Mouse (Mus musculus) midbrain, postnatal 0 days (tissue): Measurements from ENCODE around the gene Rec114. TPM values are rescaled to one million over a fixed set of nuclear protein-coding genes. Genes with fewer than 3 reads are reported as not detected.

ENCODE experiments used
- ATAC-seq: fragments of 200-750 bp; cut with Nextera tagmentation; 2 replicates; pipeline ENCODE4 v1.8.0; 2017; ENCODE audit warnings: moderate number of reproducible peaks, mild to moderate bottlenecking, moderate TSS enrichment, moderate library complexity; ENCODE audit not compliant: low FRiP score
- DNase-seq: peaks from one replicate; pipeline ENCODE4 v3.0.0-alpha.2; 2015; ENCODE audit warnings: low spot score
- H3K27ac ChIP-seq: fragments of 300-500 bp; sonication (generic); 2 replicates; pipeline ENCODE4 v1.5.1; 2014; ENCODE audit warnings: low read depth, mild to moderate bottlenecking, low read length, mixed read lengths
- H3K27me3 ChIP-seq: fragments of 300-500 bp; sonication (generic); 2 replicates; pipeline ENCODE4 v1.6.1; 2014; ENCODE audit warnings: low read length, control low read depth, mixed read lengths; ENCODE audit not compliant: insufficient read depth
- H3K36me3 ChIP-seq: fragments of 300-500 bp; sonication (generic); 2 replicates; pipeline ENCODE4 v1.6.1; 2014; ENCODE audit warnings: low read length, control low read depth, mixed read lengths; ENCODE audit not compliant: insufficient read depth
- H3K4me1 ChIP-seq: fragments of 300-500 bp; sonication (generic); 2 replicates; pipeline ENCODE4 v1.6.1; 2014; ENCODE audit warnings: mild to moderate bottlenecking, control low read depth, antibody characterized with exemption, low read length, mixed read lengths; ENCODE audit not compliant: insufficient read depth
- H3K4me2 ChIP-seq: fragments of 300-500 bp; sonication (generic); 2 replicates; pipeline ENCODE4 v1.6.1; 2014; ENCODE audit warnings: low read depth, mild to moderate bottlenecking, low read length, mixed read lengths; ENCODE audit not compliant: poor library complexity, severe bottlenecking
- H3K4me3 ChIP-seq: fragments of 300-500 bp; sonication (generic); 2 replicates; pipeline ENCODE4 v1.5.1; 2014; ENCODE audit warnings: low read depth, mild to moderate bottlenecking, low read length, moderate library complexity
- H3K9ac ChIP-seq: fragments of 300-500 bp; sonication (generic); replicated peaks from 2 replicates; pipeline ENCODE4 v1.6.1; 2014; ENCODE audit warnings: mild to moderate bottlenecking, low read length, moderate library complexity, mixed read lengths; ENCODE audit not compliant: poor library complexity, severe bottlenecking
- H3K9me3 ChIP-seq: fragments of 300-500 bp; sonication (generic); 2 replicates; pipeline ENCODE4 v1.6.1; 2016; ENCODE audit warnings: low read length, control low read depth
- CTCF ChIP-seq: IDR thresholded peaks from 2 replicates; pipeline ENCODE4 v1.5.1; 2016; ENCODE audit warnings: antibody characterized with exemption, mild to moderate bottlenecking
- WGBS: fragments of 180-500 bp; shearing (Covaris S2); extraction: QIAGEN DNeasy Blood & Tissue Kit; methylation state at CpG from one replicate; pipeline ENCODE4 v1.1.7; 2014; 5-methylcytosine and 5-hydroxymethylcytosine counted together
- polyA plus RNA-seq: library from polyadenylated mRNA; unstranded; fragments of >200 nt; fragmentation: Nextera tagmentation; extraction: Ambion mirVana; gene quantifications from 2 replicates; pipeline ENCODE4 v1.2.1, GENCODE M21; 2015
- total RNA-seq: library from RNA; depleted of rRNA; stranded (reverse); fragments of >200 nt; gene quantifications from 2 replicates; pipeline ENCODE4 v1.2.3, GENCODE M21; 2014

Gene Rec114
- total and polyA plus RNA-seq, 2 experiments from 2014 or later: 0.16 to 1.9 TPM

- ATAC-seq (no peak), DNase-seq (no peak)
- no peak overlapping the region for H3K27ac ChIP-seq
- H3K36me3 ChIP-seq: peaks cover 7% of the 10 kb centered on the region
- H3K27me3 ChIP-seq: no peaks in the 10 kb centered on the region
- H3K4me1 ChIP-seq: no peaks in the 10 kb centered on the region
- H3K4me3 ChIP-seq: no peak overlapping the region
- H3K9ac ChIP-seq: no peak overlapping the region
- WGBS: 79% methylated on average over 9 of the region's 9 CpGs
- TF ChIP-seq CTCF: no peak
- no peaks in the 10 kb centered on the region for H3K9me3 ChIP-seq
- H3K4me2 ChIP-seq: no peak overlapping the region
These were observed 83.8 kb downstream of the Rec114 start for GRCm38 (mm10) chr9:58659989-58660388.

- H3K4me2 ChIP-seq: no peak overlapping the region
- ATAC-seq (no peak), DNase-seq (no peak)
- TF ChIP-seq CTCF: no peak
- H3K27me3 ChIP-seq: no peaks in the 10 kb centered on the region
- no peak overlapping the region for H3K9ac ChIP-seq
- no peaks in the 10 kb centered on the region for H3K9me3 ChIP-seq
- H3K36me3 ChIP-seq: peaks cover 7% of the 10 kb centered on the region
- no peaks in the 10 kb centered on the region for H3K4me1 ChIP-seq
- 93% methylated on average over 3 of the region's 3 CpGs for WGBS
- no peak overlapping the region for H3K4me3 ChIP-seq
- no peak overlapping the region for H3K27ac ChIP-seq
These were observed 84.4 kb downstream of the Rec114 start for GRCm38 (mm10) chr9:58659331-58659730.

- no peak overlapping the region for H3K27ac ChIP-seq
- no peak overlapping the region for H3K4me3 ChIP-seq
- ATAC-seq (no peak), DNase-seq (no peak)
- peaks cover 7% of the 10 kb centered on the region for H3K36me3 ChIP-seq
- H3K4me1 ChIP-seq: no peaks in the 10 kb centered on the region
- 90% methylated on average over 4 of the region's 4 CpGs for WGBS
- H3K27me3 ChIP-seq: no peaks in the 10 kb centered on the region
- TF ChIP-seq CTCF: no peak
- no peaks in the 10 kb centered on the region for H3K9me3 ChIP-seq
- H3K9ac ChIP-seq: no peak overlapping the region
- no peak overlapping the region for H3K4me2 ChIP-seq
These were observed 85.0 kb downstream of the Rec114 start for GRCm38 (mm10) chr9:58658596-58659309.

- Histone ChIP-seq H3K4me1 (no peaks in the 10 kb centered on the region), H3K27ac (no peak overlapping the region), H3K27me3 (no peaks in the 10 kb centered on the region), H3K9ac (no peak overlapping the region), H3K36me3 (peaks cover 7% of the 10 kb centered on the region), H3K9me3 (no peaks in the 10 kb centered on the region), H3K4me3 (no peak overlapping the region), H3K4me2 (no peak overlapping the region)
- ATAC-seq (no peak), DNase-seq (no peak)
- 86% methylated on average over 5 of the region's 5 CpGs for WGBS
- no peak for TF ChIP-seq CTCF
These were observed 85.8 kb downstream of the Rec114 start for GRCm38 (mm10) chr9:58657735-58658512.

GRCm38 (mm10) chr9:58656824-58657223, 86.9 kb downstream of the Rec114 start:
- 97% methylated on average over 2 of the region's 2 CpGs for WGBS
- H3K27me3 ChIP-seq: no peaks in the 10 kb centered on the region

DNA sequence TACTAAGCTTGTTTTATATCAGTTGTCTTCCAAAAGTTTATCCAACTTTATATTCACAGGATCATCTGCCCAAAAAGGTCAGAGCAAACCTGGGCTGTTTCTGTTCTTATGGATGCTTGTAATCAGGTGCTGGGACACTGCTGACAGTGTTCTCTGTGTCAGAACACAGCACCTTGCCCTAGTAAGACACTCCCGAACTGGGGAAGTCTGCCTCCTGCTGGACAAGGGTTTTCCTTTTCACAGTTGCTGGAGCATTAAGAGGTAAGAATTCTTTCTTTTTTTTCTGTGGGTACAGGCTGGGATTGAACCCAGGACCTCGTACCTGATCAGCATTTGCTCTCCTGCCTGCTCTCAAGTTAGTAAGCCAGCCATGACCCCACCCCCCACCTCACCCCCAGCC, 87.4 kb downstream of the Rec114 start:
- Histone ChIP-seq H3K9ac (no peak overlapping the region), H3K27me3 (no peaks in the 10 kb centered on the region), H3K4me2 (no peak overlapping the region), H3K36me3 (no peaks in the 10 kb centered on the region; the same call in 1 of the 2 replicates), H3K4me1 (no peaks in the 10 kb centered on the region), H3K4me3 (no peak overlapping the region), H3K9me3 (no peaks in the 10 kb centered on the region), H3K27ac (no peak overlapping the region)
- no peak for DNase-seq
- ATAC-seq: no peak
- 62% methylated on average over 2 of the region's 2 CpGs for WGBS
- TF ChIP-seq CTCF: peak; percentile 61

More at GRCm38 (mm10) chr9:58656824-58657223, 86.9 kb downstream of the Rec114 start:
- no peak overlapping the region for H3K4me3 ChIP-seq
- H3K36me3 ChIP-seq: no peaks in the 10 kb centered on the region; the same call in 1 of the 2 replicates
- no peak for ATAC-seq
- H3K4me1 ChIP-seq: no peaks in the 10 kb centered on the region
- no peak overlapping the region for H3K4me2 ChIP-seq
- TF ChIP-seq CTCF: no peak
- no peak overlapping the region for H3K9ac ChIP-seq
- H3K9me3 ChIP-seq: no peaks in the 10 kb centered on the region
- no peak overlapping the region for H3K27ac ChIP-seq
- no peak for DNase-seq
